Mouse (Mus musculus) macrophage (primary cell): ENCODE measurements around the gene Cep170b. TPM values are rescaled to one million over a fixed set of nuclear protein-coding genes. Genes with fewer than 3 reads are reported as not detected.

Experiments used
- H3K27ac ChIP-seq: fragments of 350-480 bp; formaldehyde crosslinking; 2 replicates; pipeline ENCODE4 v1.9.0; 2021
- H3K36me3 ChIP-seq: fragments of 350-480 bp; formaldehyde crosslinking; 2 replicates; pipeline ENCODE4 v1.9.0; 2021; ENCODE audit errors: inconsistent target
- H3K4me3 ChIP-seq: fragments of 350-480 bp; formaldehyde crosslinking; 2 replicates; pipeline ENCODE4 v1.9.0; 2021; ENCODE audit errors: inconsistent target
- H3K79me2 ChIP-seq: fragments of 350-480 bp; formaldehyde crosslinking; 2 replicates; pipeline ENCODE4 v1.9.0; 2021; ENCODE audit errors: inconsistent target
- WGBS: methylation state at CpG from one replicate; pipeline ENCODE4 v1.1.7; 2026; ENCODE audit warnings: inconsistent platforms; ENCODE audit not compliant: missing documents; 5-methylcytosine and 5-hydroxymethylcytosine counted together
- polyA plus RNA-seq: library from polyadenylated mRNA; stranded (reverse); fragments of 250-400 nt; gene quantifications from 3 replicates; pipeline ENCODE4 v1.2.4, GENCODE M21; 2018; ENCODE audit warnings: inconsistent platforms

The Cep170b gene
- polyA plus RNA-seq, 1 experiment from 2014 or later = 4.7 TPM

GRCm38 (mm10) chr12:112737761-112738160 is 17.5 kb downstream of the Cep170b start:
- WGBS = 97% methylated on average over 14 of the region's 14 CpGs
- no peak overlapping the region for H3K4me3 ChIP-seq
- no peak overlapping the region for H3K27ac ChIP-seq
- H3K79me2 ChIP-seq = no peaks in the 10 kb centered on the region
- no peaks in the 10 kb centered on the region for H3K36me3 ChIP-seq

- H3K79me2 ChIP-seq = no peaks in the 10 kb centered on the region
- no peaks in the 10 kb centered on the region for H3K36me3 ChIP-seq
- H3K27ac ChIP-seq = no peak overlapping the region
- no peak overlapping the region for H3K4me3 ChIP-seq
- 94% methylated on average over 30 of the region's 31 CpGs for WGBS
Measured at GRCm38 (mm10) chr12:112738281-112739022, 18.2 kb downstream of the Cep170b start.

- 95% methylated on average over 15 of the region's 24 CpGs for WGBS
- H3K79me2 ChIP-seq = no peaks in the 10 kb centered on the region
- no peak overlapping the region for H3K4me3 ChIP-seq
- H3K36me3 ChIP-seq = no peaks in the 10 kb centered on the region
- no peak overlapping the region for H3K27ac ChIP-seq
Measured at GRCm38 (mm10) chr12:112739023-112739568, 18.8 kb downstream of the Cep170b start.

DNA sequence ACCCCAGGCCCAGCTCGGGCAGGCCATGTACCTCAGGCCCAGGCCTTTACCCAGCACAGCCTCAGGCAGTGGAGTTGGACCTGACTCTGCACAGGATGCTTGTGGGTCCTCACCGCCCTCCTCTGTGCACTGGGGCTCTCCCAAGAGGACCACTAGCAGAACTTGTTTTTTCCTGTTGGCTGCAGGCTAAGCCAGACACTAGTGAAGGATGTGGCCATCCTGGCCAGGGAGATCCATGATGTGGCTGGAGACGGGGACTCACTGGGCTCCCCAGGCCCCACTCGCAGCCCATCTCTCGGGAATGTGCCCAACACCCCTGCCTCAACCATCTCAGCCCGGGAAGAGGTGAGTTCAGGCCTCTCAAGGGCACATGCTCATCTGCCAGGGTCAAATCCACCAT is 22.5 kb downstream of the Cep170b start:
- H3K79me2 ChIP-seq = no peaks in the 10 kb centered on the region
- H3K4me3 ChIP-seq = no peak overlapping the region
- no peak overlapping the region for H3K27ac ChIP-seq
- no peaks in the 10 kb centered on the region for H3K36me3 ChIP-seq
- WGBS = 68% methylated on average over 6 of the region's 6 CpGs

- H3K4me3 ChIP-seq = no peak overlapping the region
- H3K27ac ChIP-seq = no peak overlapping the region
- 43% methylated on average over 25 of the region's 25 CpGs for WGBS
Measured at GRCm38 (mm10) chr12:112743168-112743975, 23.1 kb downstream of the Cep170b start.

DNA sequence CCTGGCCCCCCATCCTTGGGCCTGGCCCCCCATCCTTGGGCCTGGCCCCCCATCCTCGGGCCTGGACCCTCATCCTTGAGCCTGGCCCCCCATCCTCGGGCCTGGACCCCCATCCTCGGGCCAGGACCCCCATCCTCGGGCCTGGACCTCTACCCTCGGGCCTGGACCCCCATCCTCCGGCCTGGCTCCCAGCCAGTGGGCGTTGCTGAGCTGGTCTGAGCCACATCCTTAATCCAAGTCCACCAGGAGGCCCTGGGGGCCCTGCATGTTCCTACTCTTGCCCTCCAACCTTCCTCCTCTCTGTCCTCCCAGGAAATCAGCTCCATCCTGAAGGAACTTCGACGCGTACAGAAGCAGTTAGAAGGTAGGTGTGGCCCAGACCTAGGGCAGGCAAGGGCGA is 24.0 kb downstream of the Cep170b start:
- H3K79me2 ChIP-seq = no peaks in the 10 kb centered on the region
- no peak overlapping the region for H3K27ac ChIP-seq
- H3K4me3 ChIP-seq = no peak overlapping the region
- H3K36me3 ChIP-seq = no peaks in the 10 kb centered on the region
- 97% methylated on average over 7 of the region's 11 CpGs for WGBS

More at GRCm38 (mm10) chr12:112743168-112743975, 23.1 kb downstream of the Cep170b start:
- Histone ChIP-seq H3K79me2 (no peaks in the 10 kb centered on the region), H3K36me3 (no peaks in the 10 kb centered on the region)

DNA sequence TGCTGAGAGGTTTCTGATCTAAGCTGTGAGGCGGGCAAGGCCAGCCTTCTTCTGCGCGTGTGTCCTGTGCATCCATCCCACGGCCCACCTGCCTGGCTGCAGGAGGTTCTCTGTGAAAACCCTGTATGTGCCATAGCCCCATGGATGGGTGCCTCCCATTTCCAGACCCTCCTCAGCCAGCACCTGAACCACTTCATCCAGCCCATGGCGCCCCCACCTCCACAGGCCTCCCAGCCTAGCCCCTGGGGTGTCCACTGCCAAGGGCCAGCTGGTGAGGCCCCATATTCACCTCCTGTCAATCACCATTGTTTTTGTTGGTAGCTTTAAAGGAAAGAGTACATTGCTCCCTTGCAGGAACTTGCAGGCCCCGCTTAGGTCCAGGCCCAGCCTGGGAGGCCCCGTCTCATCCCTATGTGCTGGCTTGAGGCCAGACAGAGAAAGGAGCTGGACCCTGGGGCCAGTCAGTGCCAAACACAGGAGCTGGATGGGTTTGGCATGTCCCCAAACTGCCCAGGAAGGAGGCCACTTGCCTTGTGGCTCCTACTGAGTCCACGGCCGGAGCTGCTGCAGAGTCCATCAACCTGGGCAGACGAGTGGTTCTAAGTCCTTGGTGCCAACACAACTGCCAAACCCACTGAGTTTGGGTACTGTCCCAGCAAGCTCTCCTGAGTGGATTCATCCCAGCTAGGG is 24.8 kb downstream of the Cep170b start:
- no peak overlapping the region for H3K27ac ChIP-seq
- WGBS = 94% methylated on average over 6 of the region's 10 CpGs
- no peaks in the 10 kb centered on the region for H3K79me2 ChIP-seq
- no peak overlapping the region for H3K4me3 ChIP-seq
- H3K36me3 ChIP-seq = no peaks in the 10 kb centered on the region

GRCm38 (mm10) chr12:112745716-112746115 is 25.5 kb downstream of the Cep170b start:
- Histone ChIP-seq H3K4me3 (no peak overlapping the region), H3K79me2 (no peaks in the 10 kb centered on the region)
- 93% methylated on average over 10 of the region's 10 CpGs for WGBS

DNA sequence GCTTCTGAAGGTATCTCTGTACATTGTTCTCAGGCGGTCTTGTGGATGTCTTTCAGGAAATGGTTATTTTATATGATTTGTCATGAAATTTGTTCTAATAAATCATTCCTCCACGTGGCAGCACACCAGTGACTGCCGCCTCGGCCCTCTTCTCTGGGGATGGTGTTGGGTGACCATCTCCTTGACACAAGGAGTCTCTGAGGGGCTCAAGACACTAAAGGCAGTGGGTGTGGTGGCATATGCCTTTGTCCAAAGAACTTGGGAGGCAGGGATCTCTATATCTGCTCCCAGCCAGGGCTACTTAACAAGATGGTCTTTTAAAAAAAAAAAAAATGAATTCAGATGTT is 26.2 kb downstream of the Cep170b start:
- Histone ChIP-seq H3K27ac (no peak overlapping the region), H3K36me3 (no peaks in the 10 kb centered on the region), H3K4me3 (no peak overlapping the region), H3K79me2 (no peaks in the 10 kb centered on the region)
- 93% methylated on average over 3 of the region's 4 CpGs for WGBS

More at GRCm38 (mm10) chr12:112745716-112746115, 25.5 kb downstream of the Cep170b start:
- Histone ChIP-seq H3K36me3 (no peaks in the 10 kb centered on the region), H3K27ac (no peak overlapping the region)

- H3K4me3 ChIP-seq = no peak overlapping the region
- 36% methylated on average over 10 of the region's 10 CpGs for WGBS
- no peak overlapping the region for H3K27ac ChIP-seq
- no peaks in the 10 kb centered on the region for H3K36me3 ChIP-seq
- H3K79me2 ChIP-seq = no peaks in the 10 kb centered on the region
Measured at GRCm38 (mm10) chr12:112746808-112747605, 26.8 kb downstream of the Cep170b start.

DNA sequence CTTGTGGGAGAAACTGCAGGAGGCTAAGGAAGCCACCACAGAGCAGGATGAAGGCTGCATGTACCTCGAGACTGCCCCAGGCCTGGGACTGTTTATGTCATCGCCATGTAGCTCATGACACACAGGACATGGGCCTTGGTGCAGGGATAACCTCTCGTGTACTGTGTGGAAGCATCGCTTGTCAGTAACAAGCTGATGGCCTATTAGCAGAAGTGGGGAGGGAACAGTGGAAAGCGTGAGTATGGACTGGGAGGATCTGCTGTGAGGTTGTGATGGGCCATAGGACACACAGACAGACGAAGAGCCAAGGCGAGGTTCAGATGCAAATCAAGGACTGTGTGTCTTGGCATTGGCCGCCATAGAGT is 27.3 kb downstream of the Cep170b start:
- Histone ChIP-seq H3K4me3 (no peak overlapping the region), H3K36me3 (no peaks in the 10 kb centered on the region), H3K27ac (no peak overlapping the region), H3K79me2 (no peaks in the 10 kb centered on the region)
- 85% methylated on average over 8 of the region's 8 CpGs for WGBS

- no peaks in the 10 kb centered on the region for H3K79me2 ChIP-seq
- no peak overlapping the region for H3K27ac ChIP-seq
- 91% methylated on average over 12 of the region's 12 CpGs for WGBS
- no peak overlapping the region for H3K4me3 ChIP-seq
- no peaks in the 10 kb centered on the region for H3K36me3 ChIP-seq
Measured at GRCm38 (mm10) chr12:112750976-112751375, 30.7 kb downstream of the Cep170b start.

DNA sequence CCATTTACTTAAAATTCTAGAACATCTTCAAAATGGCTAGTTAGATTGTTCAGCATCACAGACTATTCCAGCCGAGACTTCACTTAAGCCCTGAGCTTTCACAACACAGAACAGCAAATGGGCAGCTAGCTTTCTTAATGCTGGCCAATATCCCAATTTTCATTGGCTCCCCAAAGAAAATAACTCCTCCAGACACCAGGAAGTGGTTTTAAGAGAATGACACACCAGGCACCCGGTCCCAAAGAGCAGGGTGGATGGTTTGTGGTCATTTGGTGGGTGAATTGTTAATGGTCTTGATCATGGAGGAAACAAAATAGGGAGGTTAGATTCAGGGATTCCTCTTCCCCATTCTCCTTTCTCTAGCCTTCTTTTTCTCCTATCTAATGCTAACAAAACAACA is 32.1 kb downstream of the Cep170b start:
- Histone ChIP-seq H3K79me2 (no peaks in the 10 kb centered on the region), H3K36me3 (no peaks in the 10 kb centered on the region), H3K27ac (no peak overlapping the region), H3K4me3 (no peak overlapping the region)
- 0% methylated on average over 2 of the region's 2 CpGs for WGBS

DNA sequence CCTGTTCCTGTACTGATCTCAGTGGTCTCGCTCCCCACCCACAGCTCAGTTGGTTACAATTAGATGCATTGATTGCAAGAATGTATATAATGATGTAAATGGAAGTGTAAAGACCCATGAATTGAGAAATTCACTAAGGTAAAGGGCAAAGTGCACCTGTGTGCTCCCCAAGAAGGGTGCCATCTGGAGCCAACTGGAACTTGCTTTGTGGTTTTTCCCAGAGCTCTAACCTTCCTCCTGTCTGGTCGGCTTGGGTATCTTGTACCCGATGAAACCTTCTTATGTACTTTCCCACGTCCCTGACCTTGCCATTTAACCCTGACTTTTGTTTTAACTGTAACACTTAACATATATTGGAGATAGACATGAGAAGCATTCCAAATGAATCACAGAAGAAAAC is 35.6 kb downstream of the Cep170b start:
- no peaks in the 10 kb centered on the region for H3K36me3 ChIP-seq
- H3K79me2 ChIP-seq = peaks cover 4% of the 10 kb centered on the region
- no peak overlapping the region for H3K4me3 ChIP-seq
- no peak overlapping the region for H3K27ac ChIP-seq
- WGBS = 76% methylated on average over 4 of the region's 4 CpGs
